ENCODE assay signal across 15 mouse cellular contexts in genomic region chr17:25635387-25635786, GRCm38 (mm10). TPM values are rescaled to one million over a fixed set of nuclear protein-coding genes. Genes with fewer than 3 reads are reported as not detected.
DNase-seq lines count a peak whose midpoint lies in the region; ATAC-seq and TF ChIP-seq lines count a peak whose summit lies in the region.
"Had no signal": no experiment of that assay in that cellular context is flagged by ENCODE, and none has a peak within 500 bp of the region (broad histone marks: within the 10 kb centered on the region; RNA-seq: fewer than 3 reads in every experiment).

No protein-coding gene starts in this region.

- H3K4me2 ChIP-seq in hindbrain, embryonic 12.5 days (replicated peaks): no peak overlapping the region
- no peak overlapping the region for H3K4me2 ChIP-seq in limb, embryonic 12.5 days
- H3K4me2 ChIP-seq: liver, embryonic 12.5 days had no signal

- TF ChIP-seq CTCF in heart, adult 2 months (IDR thresholded peaks at IDR 0.05): no peak

- H3K9me3 ChIP-seq in heart, embryonic 10.5 days: no peaks in the 10 kb centered on the region
- no peaks in the 10 kb centered on the region for H3K9me3 ChIP-seq in hindbrain, embryonic 12.5 days (replicated peaks)
- no peaks in the 10 kb centered on the region for H3K9me3 ChIP-seq in limb, embryonic 12.5 days
- H3K9me3 ChIP-seq: G1E; liver, embryonic 12.5 days had no signal

- H3K27ac ChIP-seq in heart, embryonic 10.5 days: peak overlapping the region; percentile 42; the same call in 1 of the 2 replicates
- H3K27ac ChIP-seq in heart, adult 2 months: no peak overlapping the region
- H3K27ac ChIP-seq in hindbrain, embryonic 12.5 days: peak overlapping the region; percentile 68
- 0 out of 2 replicates have a peak overlapping the region, but pooled peaks have one; percentile 2 for H3K27ac ChIP-seq in limb, embryonic 12.5 days
- H3K27ac ChIP-seq: liver, embryonic 12.5 days had no signal

- intact Hi-C loops in heart, adult 2 months (cut with DNase I): no loop called here

- no peak overlapping the region for H3K9ac ChIP-seq in heart, adult 2 months (ENCODE audit: low read depth, low read length)
- no peak overlapping the region; the same call in 1 of the 2 replicates for H3K9ac ChIP-seq in hindbrain, embryonic 12.5 days
- no peak overlapping the region for H3K9ac ChIP-seq in limb, embryonic 12.5 days (replicated peaks)
- H3K9ac ChIP-seq: liver, embryonic 12.5 days had no signal

- no peak for TF ChIP-seq EP300 in heart, adult 2 months (IDR thresholded peaks at IDR 0.05; ENCODE audit: insufficient read depth, low read depth, low read length)

- TF ChIP-seq POLR2A in heart, adult 2 months (IDR thresholded peaks at IDR 0.05; ENCODE audit: insufficient read depth, low read depth, low read length): no peak

- no peaks in the 10 kb centered on the region for H3K79me2 ChIP-seq in heart, adult 2 months (replicated peaks; ENCODE audit: control insufficient read depth, insufficient read depth, low read length)

- peaks cover 52% of the 10 kb centered on the region for H3K36me3 ChIP-seq in heart, embryonic 10.5 days
- no peaks in the 10 kb centered on the region for H3K36me3 ChIP-seq in heart, adult 2 months (ENCODE audit: control insufficient read depth, insufficient read depth, low read length)
- H3K36me3 ChIP-seq in hindbrain, embryonic 12.5 days: 0 out of 2 replicates have a peak, but pooled peaks cover 17% of the 10 kb centered on the region
- H3K36me3 ChIP-seq in limb, embryonic 12.5 days: peaks cover 33% of the 10 kb centered on the region

- WGBS in heart, embryonic 10.5 days: 80% methylated on average over 8 of the region's 8 CpGs
- WGBS in heart, adult 2 months: 84% methylated on average over 8 of the region's 8 CpGs
- 22% methylated on average over 8 of the region's 8 CpGs for WGBS in hindbrain, embryonic 12.5 days
- WGBS in limb, embryonic 12.5 days: 37% methylated on average over 8 of the region's 8 CpGs

- no peaks in the 10 kb centered on the region for H3K4me1 ChIP-seq in heart, embryonic 10.5 days
- H3K4me1 ChIP-seq in heart, adult 2 months (ENCODE audit: control insufficient read depth, insufficient read depth, low read length): no peaks in the 10 kb centered on the region
- peaks cover 24% of the 10 kb centered on the region for H3K4me1 ChIP-seq in hindbrain, embryonic 12.5 days
- H3K4me1 ChIP-seq in limb, embryonic 12.5 days (replicated peaks): peaks cover 45% of the 10 kb centered on the region
- H3K4me1 ChIP-seq: liver, embryonic 12.5 days had no signal

- no peak overlapping the region for H3K4me3 ChIP-seq in heart, embryonic 10.5 days
- no peak overlapping the region for H3K4me3 ChIP-seq in heart, adult 2 months
- no peak overlapping the region for H3K4me3 ChIP-seq in hindbrain, embryonic 12.5 days
- H3K4me3 ChIP-seq in limb, embryonic 12.5 days (replicated peaks): no peak overlapping the region
- H3K4me3 ChIP-seq: liver, embryonic 12.5 days had no signal

- no peak for DNase-seq in heart, embryonic 10.5 days (ENCODE audit: low spot score)
- no peak for DNase-seq in heart, adult 2 months
- peak; percentile 78 for DNase-seq in embryo, embryonic 11 days
- DNase-seq in adrenal gland, adult 18-20 months (ENCODE audit: low spot score in 2 of 2): no peak
- DNase-seq: adrenal gland, postnatal 25 days; cerebellum, postnatal 10 days; kidney, adult 2 months; right cerebral cortex, postnatal 4 days; thymus, adult 2 months had no signal

- H3K27me3 ChIP-seq in heart, embryonic 10.5 days (ENCODE audit: insufficient read depth, poor library complexity, severe bottlenecking): 0 out of 2 replicates have a peak, but pooled peaks cover 6% of the 10 kb centered on the region
- H3K27me3 ChIP-seq in heart, adult 2 months (ENCODE audit: control insufficient read depth, insufficient read depth, low read length): no peaks in the 10 kb centered on the region
- no peaks in the 10 kb centered on the region for H3K27me3 ChIP-seq in hindbrain, embryonic 12.5 days
- H3K27me3 ChIP-seq in limb, embryonic 12.5 days: peaks cover 2% of the 10 kb centered on the region; the same call in 1 of the 2 replicates
- H3K27me3 ChIP-seq: liver, embryonic 12.5 days had no signal

- ATAC-seq in hindbrain, embryonic 12.5 days (ENCODE audit: low FRiP score): peak; percentile 60
- ATAC-seq in limb, embryonic 12.5 days (ENCODE audit: insufficient number of reproducible peaks, insufficient read depth, low FRiP score, low TSS enrichment, low read depth): no peak
- ATAC-seq in granulocyte monocyte progenitor cell, adult 5-6 weeks (replicated peaks; ENCODE audit: poor library complexity, severe bottlenecking): no peak
- no peak for ATAC-seq in cerebellum, adult (ENCODE audit: insufficient number of reproducible peaks, low FRiP score, low TSS enrichment)
- ATAC-seq: liver, embryonic 12.5 days had no signal

RNA-seq across cellular contexts. Expression of gene Lmf1, which starts 56.5 kb away (rescaled TPM):
- 36.8 and 43.1 TPM in 2 replicates for polyA plus RNA-seq in heart, embryonic 10.5 days (2016; fragmentation: Nextera tagmentation; extraction: Ambion mirVana)
- total RNA-seq in heart, adult 2 months (2021): 10 to 100 TPM; 28.7 to 33.5 TPM
- polyA plus RNA-seq in heart, adult 2 months (2012; rRNA removed): 32.7 and 41.8 TPM in 2 replicates
- 25.7 and 26.2 TPM in 2 replicates for polyA plus RNA-seq in hindbrain, embryonic 12.5 days (2016; fragmentation: Nextera tagmentation; extraction: Ambion mirVana)
- polyA plus RNA-seq in limb, embryonic 12.5 days (2016; fragmentation: Nextera tagmentation; extraction: Ambion mirVana): 27.9 and 28.9 TPM in 2 replicates
- total RNA-seq in adrenal gland, adult 18-20 months (2021): 10 to 100 TPM; 36.9 to 38.7 TPM
- 34.0 and 36.8 TPM in 2 replicates for total RNA-seq in granulocyte monocyte progenitor cell, adult 5-6 weeks (2014; fragmentation: Nextera tagmentation)
- 6.9 and 10.7 TPM in 2 replicates for total RNA-seq in granulocyte monocyte progenitor cell, adult 5-6 weeks (2017)
